Mouse (Mus musculus): Measurements from ENCODE around the gene Ephb2. TPM values are rescaled to one million over a fixed set of nuclear protein-coding genes. Genes with fewer than 3 reads are reported as not detected.

The Ephb2 gene
- total RNA-seq, 2 experiments from 2014 or later: 0.49 to 0.89 TPM

DNA sequence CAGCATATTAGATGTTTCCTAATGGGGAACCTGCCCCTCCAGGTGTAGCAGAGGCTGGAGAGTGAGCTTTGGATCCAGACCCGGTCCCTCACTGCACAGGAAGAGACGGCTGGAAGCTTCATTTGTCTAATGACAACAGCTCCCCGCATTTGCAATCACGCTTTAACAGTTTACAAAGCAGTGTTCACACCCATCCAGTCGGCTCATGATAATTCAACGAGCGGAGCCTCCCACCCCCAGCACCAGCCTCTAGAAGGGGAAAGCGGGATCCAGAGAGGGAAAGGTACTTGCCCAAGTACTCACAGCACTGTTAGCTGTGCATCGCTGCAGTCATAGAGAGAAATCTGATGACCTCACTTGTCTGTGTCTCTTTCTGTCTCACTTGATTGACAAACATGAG lies 2.7 kb upstream of the Ephb2 start:
- DNase-seq (ENCODE audit: low spot score): no peak
- intact Hi-C loops (cut with DNase I): no loop called here

GRCm38 (mm10) chr4:136838026-136838425 lies 2.2 kb upstream of the Ephb2 start:
- no peak for DNase-seq (ENCODE audit: low spot score)
- intact Hi-C loops (cut with DNase I): no loop called here

GRCm38 (mm10) chr4:136836387-136836931 lies 671 bp upstream of the Ephb2 start:
- DNase-seq (ENCODE audit: low spot score): no peak
- intact Hi-C loops (cut with DNase I): no loop called here

- intact Hi-C loops (cut with DNase I): no loop called here
- no peak for DNase-seq (ENCODE audit: low spot score)
These were observed 770 bp downstream of the Ephb2 start for GRCm38 (mm10) chr4:136834815-136835620.

DNA sequence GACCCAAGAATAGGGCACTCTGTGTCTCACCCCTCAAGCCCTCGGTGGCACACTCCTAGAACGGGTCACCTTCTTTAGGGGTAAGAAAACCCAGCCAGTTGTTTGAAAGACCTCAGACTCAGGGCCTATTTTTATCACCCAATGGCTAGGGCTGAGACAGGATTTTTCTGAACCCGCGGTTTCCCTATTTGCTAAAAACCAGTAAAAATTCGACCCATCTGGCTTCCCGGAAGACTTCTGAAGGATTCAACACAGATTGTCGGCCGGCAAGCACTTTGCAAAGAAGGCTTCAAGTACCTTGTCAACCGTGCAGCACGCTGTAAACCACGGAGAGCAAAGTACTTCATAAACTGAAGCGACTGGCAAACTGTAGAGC lies 1.4 kb downstream of the Ephb2 start:
- DNase-seq (ENCODE audit: low spot score): no peak
- intact Hi-C loops (cut with DNase I): no loop called here

DNA sequence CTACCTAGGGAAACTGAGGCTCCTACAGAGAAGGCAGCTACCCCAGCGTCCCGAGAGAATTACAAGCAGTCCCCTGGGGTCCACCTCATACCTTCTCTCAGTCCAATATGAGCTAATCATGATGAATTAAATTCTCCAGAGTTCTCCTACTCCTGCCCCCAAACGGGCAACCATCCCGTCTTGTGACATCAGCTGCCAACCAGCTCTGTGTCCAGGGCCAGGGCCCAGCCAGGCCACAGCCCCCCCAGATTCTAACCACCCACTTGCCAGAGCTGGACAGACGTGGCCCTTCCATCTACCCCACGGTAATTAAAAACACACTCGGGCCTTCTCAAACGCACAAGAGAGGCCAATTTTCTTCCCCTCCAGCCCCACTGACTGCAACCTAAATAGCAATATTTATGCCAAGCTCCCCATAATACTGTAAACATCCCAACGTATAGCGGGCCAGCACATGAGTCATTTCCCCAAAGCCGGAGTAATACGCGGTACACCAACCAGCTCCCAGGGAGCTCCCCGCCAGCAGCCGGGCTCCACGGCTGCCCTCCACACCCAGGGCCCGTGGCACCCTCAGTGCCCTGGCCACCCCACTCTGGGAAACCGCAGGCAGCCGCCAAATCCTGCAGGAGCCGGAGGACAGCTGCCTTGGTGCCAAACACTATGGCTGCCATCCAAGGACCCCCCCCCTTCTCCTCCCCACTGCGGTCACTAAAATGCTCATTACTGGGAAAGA lies 2.0 kb downstream of the Ephb2 start:
- intact Hi-C loops (cut with DNase I): no loop called here
- no peak for DNase-seq (ENCODE audit: low spot score)

DNA sequence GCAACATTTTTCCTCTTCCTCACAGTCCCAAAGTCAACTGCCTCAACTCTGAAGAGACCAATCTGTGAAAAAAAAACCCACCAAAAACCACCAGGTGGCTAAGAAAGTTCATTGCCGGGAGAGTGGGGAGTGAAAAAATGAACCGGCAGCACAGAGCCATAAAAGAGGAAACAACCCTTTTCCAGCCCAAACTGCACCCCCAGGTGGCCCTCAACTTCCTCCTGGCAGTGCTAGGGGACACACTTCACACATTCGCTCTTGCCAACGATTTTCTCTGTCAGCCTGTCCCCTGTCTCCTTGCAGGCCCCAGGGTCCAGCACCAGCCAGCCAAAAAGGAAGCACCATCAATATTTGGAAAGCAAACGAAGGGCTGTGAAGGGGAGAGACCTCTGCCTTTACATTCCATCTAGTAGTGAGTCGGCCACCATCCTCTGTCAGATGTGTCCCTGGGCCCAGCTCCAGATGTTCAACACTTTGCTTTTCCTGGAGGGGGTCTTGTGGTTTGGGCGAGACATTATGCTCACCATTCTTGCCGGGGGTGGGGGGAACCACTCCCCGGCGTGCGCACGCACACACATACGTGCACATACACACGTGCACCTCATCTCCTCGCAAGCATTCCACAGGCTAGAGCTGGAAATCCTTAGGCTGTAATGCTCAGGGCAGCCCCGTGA lies 3.1 kb downstream of the Ephb2 start:
- intact Hi-C loops (cut with DNase I): no loop called here
- no peak for DNase-seq (ENCODE audit: low spot score)

- DNase-seq (ENCODE audit: low spot score): no peak
- intact Hi-C loops (cut with DNase I): no loop called here
These were observed 5.4 kb downstream of the Ephb2 start for GRCm38 (mm10) chr4:136830272-136830823.

- intact Hi-C loops (cut with DNase I): loop anchor here (1.0 kb wide), 1 partner anchor 19 kb away; no protein-coding TSS in a partner anchor
These were observed 6.0 kb downstream of the Ephb2 start for GRCm38 (mm10) chr4:136829837-136830236.

GRCm38 (mm10) chr4:136828664-136829569 lies 6.9 kb downstream of the Ephb2 start:
- intact Hi-C loops (cut with DNase I): loop anchor here (1.0 kb wide), 1 partner anchor 18 kb away; no protein-coding TSS in a partner anchor
- DNase-seq (ENCODE audit: low spot score): no peak

More at GRCm38 (mm10) chr4:136829837-136830236, 6.0 kb downstream of the Ephb2 start:
- no peak for DNase-seq (ENCODE audit: low spot score)

- intact Hi-C loops (cut with DNase I): no loop called here
- no peak for DNase-seq (ENCODE audit: low spot score)
These were observed 10.7 kb downstream of the Ephb2 start for GRCm38 (mm10) chr4:136824935-136825552.

GRCm38 (mm10) chr4:136820069-136820522 lies 15.7 kb downstream of the Ephb2 start:
- DNase-seq (ENCODE audit: low spot score): no peak
- intact Hi-C loops (cut with DNase I): no loop called here

DNA sequence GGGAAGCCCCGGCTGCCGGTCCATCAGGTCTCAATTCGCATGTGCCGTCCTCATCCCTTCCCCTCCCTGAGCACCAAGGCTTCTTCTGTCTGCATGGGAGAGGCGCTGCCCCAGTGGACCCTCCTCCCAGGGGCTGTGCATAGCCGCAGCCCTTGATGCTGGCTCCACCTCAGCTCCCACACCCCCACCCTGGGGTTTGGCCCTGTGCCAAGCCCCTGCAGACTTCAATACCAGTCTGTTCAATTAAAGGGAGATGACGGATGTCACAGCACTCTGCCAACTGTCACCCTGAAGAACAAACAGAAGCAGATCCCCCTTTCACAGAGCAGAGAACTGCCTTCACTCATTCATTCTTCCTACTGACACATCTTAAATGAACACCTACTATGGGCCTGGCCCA lies 19.1 kb downstream of the Ephb2 start:
- no peak for DNase-seq (ENCODE audit: low spot score)
- intact Hi-C loops (cut with DNase I): no loop called here

- no peak for DNase-seq (ENCODE audit: low spot score)
- intact Hi-C loops (cut with DNase I): no loop called here
These were observed 20.4 kb downstream of the Ephb2 start for GRCm38 (mm10) chr4:136815364-136815763.

- DNase-seq (ENCODE audit: low spot score): no peak
- intact Hi-C loops (cut with DNase I): no loop called here
These were observed 23.2 kb downstream of the Ephb2 start for GRCm38 (mm10) chr4:136812543-136812942.

GRCm38 (mm10) chr4:136811596-136811995 lies 24.2 kb downstream of the Ephb2 start:
- no peak for DNase-seq (ENCODE audit: low spot score)
- intact Hi-C loops (cut with DNase I): loop anchor here (1.0 kb wide), 1 partner anchor 18 kb away; no protein-coding TSS in a partner anchor

GRCm38 (mm10) chr4:136808478-136808877 lies 27.3 kb downstream of the Ephb2 start:
- intact Hi-C loops (cut with DNase I): no loop called here
- DNase-seq (ENCODE audit: low spot score): no peak

- intact Hi-C loops (cut with DNase I): no loop called here
- no peak for DNase-seq (ENCODE audit: low spot score)
These were observed 28.3 kb downstream of the Ephb2 start for GRCm38 (mm10) chr4:136807448-136808009.

All from heart, postnatal 25 days (tissue).